Mouse (Mus musculus) testis, postnatal 14 days (tissue): ENCODE measurements around the gene Wsb1.
"Not testable (repeated sequence)": the region's sequence is repeated elsewhere in the genome, so short reads cannot be mapped to it uniquely, and the experiment has no call there.

ENCODE experiments used
- DNase-seq: peaks from one replicate; pipeline ENCODE4 v3.0.0; 2021; ENCODE audit warnings: low spot score

Gene Wsb1

DNA sequence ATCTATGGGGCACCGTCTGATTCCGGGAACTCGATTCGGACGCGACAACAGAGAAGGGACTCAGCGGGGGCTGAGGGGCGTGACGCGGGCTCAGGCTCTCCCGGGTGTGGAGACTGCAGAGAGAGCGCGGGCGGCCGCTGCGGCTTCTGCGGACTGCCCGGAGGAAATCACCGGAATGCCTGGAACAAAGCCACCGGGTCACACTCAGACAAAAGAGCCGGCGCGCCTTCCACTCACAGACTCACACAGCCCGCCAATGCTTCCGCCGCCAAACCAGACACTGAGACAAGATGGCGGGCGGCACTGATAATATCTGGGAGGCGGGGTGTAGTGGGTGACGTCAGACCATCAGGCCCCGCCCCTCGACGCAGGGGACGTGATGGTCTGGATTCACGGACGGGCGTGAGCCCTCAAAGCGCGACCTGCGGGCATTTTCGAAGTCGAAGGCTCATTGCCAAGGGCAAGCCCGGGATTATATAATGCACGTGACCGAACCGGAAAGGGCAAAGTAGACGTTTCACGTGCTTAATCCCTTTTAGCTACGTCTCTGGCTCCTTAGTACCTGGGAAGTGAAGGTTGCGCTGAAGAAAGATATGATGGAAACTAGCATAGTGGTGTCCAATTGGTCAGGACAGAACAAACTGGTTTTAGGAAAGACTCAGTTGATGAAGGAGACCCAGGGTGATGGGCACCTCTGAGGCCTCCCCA lies at the start of gene Wsb1:
Gene Wsb1, minus strand, starts transcription at position 281 of the 708 bp plus-strand sequence.
- peak; percentile 92 for DNase-seq

DNA sequence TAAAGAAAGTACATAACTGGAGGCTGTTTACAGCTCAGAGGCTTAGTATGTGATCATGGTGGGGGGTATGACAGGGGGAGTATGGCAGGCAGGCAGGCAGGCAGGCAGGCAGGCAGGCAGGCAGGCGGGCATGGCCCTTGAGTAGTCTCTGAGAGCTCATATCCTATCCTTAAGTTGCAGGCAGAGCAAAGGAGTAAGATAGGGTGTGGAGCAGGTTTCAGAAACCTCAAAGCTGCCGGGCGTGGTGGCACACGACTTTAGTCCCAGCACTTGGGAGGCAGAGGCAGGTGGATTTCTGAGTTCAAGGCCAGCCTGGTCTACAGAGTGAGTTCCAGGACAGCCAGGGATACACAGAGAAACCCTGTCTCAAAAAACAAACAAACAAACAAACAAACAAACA lies 49.8 kb upstream of the Wsb1 start:
- DNase-seq = not testable (repeated sequence)

DNA sequence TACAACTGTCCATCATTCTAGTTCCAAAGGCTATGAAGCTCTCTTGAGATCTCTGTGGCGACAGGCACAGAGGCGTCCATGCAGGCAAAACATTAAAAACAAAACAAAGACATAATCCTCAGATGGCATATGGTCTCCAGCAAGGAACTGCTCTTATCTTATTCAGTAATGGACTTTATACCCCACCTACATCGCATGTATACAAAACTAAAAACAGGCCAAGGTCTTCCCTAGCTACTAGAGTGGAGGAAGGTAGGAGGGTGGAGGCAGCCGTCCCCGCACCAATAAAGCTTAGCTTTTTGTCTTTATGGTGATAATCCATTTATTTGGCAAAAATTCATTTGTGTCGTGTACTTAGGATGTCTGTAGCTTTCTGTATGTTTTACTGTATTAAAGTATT lies 48.6 kb upstream of the Wsb1 start:
- DNase-seq = no peak

DNA sequence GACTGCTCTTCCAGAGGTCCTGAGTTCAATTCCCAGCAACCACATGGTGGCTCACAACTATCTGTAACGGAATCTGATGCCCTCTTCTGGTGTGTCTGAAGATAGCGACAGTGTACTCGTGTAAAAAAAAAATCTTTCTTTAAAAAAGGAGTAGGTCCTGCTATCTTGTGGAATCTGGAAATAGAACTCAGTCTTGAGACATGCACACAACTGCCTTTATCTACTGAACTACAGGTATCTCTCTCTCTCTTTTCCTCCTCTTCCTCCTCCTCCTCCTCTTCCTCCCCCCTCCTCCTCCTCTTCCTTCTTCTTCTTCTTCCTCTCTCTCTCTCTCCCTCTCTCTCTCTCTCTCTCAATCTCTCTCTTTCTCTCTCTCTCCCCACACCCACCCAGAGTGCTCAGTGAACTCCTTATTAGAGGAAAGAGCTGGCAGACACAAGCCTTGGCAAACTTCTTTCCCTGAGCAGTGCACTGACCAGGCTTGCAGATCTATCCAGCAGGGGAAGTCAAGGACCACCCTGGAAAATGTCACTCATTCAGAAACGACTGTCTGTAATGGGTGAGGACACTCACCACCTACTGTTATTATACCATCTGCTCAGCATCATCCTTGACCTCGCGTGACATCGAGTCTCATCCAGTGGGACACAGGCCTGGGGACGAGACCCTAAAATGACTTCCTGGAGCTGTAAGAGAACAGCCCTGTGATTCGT lies 45.4 kb upstream of the Wsb1 start:
- DNase-seq = no peak

DNA sequence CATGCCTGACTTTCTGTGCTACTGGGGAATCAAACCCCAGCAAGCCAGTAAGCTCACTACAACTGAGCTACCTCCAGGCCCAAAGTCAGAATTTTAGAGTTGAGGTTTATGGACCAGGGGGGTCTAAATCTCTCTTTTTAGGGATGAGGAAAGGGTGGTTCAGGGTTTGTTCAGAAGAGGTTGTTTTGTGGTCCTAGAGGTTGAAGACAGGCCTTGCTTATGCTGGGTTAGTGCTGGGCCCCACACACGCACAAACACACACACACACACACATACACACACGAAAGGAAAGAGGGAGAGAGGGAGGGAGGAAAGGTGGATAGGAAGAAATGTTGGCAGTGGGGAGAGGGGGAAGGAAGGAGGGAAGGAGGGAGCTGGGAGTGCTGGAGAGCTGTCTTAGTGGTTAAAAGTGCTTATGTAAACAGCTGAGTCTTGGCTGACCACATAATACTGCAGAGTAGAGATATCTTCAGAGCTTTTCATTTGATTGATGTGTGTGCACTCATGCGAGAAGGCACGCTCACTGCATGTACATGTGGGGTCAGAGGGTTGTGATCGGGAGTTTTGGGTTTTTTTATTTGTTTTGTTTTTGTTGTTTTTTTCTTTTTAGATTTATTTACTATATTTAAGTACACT lies 42.5 kb upstream of the Wsb1 start, which contains the start of gene Gm9964:
Gene Gm9964, minus strand, starts transcription at position 51 of the 636 bp plus-strand sequence.
- no peak for DNase-seq

DNA sequence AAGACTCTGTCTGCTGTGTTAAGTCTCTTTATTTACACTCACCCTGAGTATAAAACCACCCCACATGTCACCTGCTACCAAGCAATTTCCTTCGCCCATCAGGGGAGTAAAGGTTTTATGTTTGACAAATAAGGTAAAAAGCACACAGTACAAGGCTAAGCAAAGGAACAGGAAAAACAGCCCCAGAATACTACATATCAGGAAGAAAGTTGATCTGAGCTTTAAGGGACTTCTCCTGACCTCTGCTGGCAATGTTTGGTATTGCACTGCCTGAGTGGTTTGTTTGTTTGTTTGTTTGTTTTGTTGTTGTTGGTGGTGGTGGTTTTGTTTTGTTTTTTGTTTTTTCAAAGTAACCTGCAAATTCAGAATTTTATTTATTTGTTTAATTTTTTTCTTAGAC lies 41.7 kb upstream of the Wsb1 start:
- no peak for DNase-seq

DNA sequence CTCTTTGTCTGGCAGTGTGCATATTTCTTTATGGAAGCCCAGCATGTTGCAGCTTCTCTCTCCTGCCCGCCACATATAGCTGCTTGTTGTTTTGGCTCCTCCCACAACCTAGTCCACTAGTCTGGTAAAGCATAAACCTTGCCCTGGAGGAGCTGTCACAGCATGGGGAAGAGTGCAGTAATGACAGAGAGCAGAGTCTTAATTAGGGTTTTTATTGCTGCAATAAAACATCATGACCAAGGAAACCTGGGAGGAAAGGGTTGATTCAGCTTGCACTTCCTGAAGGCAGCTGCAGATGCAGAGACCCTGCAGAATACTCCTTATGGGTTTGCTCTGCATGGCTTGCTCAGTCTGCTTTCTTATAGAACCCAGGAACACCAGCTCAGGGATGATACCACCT lies 39.5 kb upstream of the Wsb1 start:
- no peak for DNase-seq

DNA sequence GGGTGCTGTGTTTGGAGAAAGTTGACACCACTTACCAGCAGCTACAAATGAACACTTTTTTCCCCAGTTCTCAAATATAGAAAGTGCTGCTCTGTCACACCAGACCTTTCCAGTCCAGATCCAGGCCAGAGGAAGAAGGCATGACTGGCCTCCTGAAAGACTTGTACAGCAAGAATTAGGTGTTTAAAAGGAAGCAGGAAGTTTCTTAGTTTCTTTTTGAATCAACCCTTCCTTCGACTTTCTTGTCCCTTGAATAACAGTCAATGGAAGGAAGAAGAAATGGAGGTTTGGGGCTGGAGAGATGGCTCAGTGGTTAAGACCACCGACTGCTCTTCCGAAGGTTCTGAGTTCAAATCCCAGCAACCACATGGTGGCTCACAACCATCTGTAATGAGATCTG lies 38.6 kb upstream of the Wsb1 start:
- no peak for DNase-seq

DNA sequence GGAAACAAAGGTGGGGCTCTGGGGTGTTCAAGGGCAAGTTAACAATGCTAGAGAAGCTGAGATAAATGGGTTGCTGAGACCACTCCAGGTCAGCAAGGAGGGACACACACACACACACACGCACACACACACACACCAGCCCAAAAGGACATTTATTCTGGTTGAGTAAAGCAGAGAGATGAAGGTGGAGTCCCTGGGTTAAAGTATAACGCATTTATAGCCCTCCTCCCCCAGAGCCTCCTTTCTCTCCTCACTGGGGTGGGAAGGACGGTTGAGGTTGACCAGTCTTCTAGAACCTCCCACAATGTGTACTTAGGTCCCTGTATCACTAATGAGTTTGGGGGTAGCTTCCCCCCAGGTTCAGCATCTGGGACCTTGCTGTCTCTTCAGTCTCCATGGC lies 37.7 kb upstream of the Wsb1 start:
- no peak for DNase-seq

DNA sequence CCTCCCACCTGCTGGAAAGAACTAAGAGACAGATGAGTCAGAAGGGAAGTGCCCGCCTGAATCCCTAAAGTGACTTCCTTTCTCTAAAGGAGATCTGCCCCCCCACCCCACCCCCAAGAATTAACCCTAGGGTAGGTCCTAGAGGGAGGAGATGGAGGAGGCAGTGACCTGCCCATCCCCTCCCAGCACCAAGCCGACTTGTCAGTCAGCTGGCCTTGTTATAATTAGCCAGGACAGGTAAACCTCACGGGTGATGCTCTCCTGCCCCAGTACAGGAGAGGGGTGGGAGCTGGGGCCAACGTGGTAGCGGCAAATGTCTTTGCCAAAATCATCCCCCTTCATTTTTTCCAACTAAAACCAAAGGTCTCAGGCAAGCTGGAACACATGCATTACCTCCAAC lies 37.2 kb upstream of the Wsb1 start:
- no peak for DNase-seq

DNA sequence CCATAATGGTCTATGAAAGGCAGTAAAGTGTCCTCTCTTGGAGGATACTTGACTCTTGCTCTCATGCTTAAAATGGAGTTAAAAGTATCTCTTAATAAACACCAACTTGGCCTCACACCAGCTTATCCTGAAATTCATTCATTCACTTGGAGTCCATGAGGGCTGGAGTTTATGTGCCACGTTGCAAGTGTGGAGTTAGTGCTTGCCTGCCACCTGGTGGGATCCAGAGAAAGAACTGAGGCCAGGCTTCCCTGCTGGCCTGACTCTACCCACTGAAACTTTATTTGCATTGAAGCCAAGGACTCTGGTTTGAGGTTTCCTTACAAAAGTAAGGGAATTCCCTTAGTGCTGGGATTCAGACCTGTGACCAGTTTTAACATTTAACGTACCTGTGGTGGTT lies 36.0 kb upstream of the Wsb1 start:
- DNase-seq = no peak

DNA sequence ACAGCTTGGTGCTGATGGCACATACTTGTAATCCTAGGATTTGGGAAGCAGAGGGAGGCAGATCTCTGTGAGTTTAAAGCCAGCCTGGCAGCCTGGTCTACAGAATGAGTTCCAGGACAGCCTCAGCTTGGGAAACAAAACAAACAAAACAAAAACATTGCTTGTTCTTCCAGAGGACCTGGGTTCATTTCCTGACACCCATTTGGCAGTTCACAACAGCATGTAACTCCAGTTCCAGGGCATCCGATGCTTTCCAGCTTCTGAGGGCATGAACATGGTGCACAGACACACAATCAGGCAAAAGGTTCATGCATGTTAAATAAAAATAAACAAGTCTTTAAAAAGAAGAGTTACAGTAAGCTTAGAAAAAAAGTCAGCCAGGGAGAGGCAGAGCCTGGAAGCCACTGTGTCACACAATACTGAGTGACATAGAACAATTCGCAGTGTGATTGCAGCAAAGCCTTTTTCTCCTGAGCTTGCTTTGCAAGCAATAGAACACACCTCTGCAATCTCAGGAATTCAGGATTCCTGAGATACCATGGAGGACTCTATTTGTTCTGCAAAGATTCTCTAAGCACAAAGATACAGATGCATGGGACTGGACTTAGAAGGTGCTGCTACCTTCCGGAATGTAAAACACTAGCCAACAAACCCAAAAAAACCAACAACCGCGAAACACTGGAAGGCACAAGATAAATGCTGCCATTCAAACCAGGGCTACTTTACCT lies 34.6 kb upstream of the Wsb1 start:
- DNase-seq = no peak

DNA sequence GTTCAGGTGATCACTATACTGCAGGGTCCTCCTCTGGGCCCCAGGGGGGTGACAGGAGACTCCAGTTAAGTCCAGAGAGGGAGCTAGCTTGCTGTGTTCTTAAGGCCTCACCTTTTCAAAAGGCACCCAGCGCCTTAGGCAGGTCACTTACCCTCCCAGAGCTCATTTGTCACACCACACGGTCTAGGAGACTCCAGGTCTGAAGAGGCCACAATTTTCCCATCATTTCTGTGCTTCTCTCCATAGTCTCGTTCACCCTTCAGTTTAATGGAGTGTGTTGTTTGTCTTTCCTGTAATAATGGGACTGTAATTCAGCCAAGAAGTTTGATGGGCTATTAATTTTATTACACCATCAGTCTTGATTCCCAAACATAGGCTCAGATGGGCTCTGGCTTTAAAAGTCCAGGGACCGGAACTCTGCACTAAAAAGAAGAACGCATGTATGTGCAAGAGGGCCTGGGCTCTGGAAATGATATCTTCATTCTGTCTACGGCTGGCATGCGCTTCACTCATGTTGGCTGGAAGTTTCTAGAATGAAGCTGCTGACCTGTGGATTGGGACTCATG lies 33.9 kb upstream of the Wsb1 start:
- DNase-seq = no peak

DNA sequence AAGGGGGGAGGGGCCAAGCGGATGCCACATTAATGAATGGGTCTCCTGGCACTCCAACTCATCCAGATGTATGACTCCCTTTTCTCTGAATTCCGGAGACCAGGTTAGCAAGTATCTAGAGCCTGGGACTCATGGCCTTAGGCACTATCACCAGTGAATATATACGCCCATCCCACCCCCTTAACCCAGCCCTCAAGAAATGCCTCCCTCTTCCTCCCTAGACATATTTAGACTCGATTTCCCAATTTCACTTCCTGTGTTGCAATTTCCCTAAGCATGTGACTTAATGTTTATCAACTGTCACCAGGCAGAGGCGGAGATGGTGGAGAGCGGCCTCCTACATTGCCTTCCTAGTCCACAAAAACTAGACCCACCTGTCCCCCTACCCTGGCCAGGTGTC lies 33.0 kb upstream of the Wsb1 start:
- DNase-seq = no peak

DNA sequence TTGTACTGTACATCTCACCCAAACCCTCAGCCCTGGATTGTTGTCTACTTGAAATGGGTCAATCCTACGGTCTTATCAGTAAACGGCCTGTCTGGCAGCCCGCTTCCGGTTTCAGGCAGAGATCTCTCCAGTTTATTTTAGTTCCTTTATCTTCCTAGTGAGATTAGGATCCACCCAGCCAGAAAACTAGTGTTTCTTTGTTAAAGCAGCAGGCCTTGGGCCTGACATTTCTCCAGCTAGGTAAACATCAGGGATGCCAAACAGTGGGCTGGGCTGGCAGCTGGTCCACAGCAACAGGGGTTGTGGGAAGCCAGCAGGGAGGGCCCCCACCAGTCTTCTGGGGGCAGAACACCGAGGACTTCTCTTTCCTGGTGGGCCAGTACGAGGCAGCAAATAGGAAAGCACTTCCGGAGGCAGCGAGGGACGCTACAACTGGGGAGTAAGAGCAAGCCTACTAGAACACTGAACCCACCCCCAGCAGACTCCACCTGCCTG lies 31.9 kb upstream of the Wsb1 start:
- DNase-seq = no peak

DNA sequence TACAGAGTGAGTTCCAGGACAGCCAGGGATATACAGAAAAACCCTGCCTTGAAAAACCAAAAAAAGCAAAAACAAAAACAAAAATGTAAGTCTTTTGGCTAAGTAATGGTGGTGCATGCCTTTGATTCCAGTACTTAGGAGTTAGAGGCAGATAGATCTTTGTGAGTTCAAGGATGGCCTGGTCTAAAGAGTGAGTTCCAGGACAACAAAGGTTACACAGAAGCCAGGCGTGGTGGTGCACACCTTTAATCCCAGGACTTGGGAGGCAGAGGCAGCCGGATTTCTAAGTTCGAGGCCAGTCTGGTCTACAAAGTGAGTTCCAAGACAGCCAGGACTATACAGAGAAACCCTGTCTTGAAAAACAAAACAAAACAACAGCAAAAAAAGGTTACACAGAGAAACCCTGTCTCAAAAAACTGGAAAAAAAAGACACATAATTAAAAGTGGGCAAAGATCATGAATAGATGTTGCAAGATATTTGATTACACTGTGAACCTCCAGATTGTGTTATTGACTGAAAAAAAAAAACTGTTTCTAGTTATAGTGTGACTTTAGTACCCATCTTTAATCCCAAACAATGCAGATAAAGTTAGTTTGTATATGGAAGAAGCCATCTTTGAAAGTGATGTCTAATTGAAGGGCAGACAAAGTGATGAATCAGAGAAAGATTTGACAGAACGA lies 29.0 kb upstream of the Wsb1 start:
- no peak for DNase-seq

DNA sequence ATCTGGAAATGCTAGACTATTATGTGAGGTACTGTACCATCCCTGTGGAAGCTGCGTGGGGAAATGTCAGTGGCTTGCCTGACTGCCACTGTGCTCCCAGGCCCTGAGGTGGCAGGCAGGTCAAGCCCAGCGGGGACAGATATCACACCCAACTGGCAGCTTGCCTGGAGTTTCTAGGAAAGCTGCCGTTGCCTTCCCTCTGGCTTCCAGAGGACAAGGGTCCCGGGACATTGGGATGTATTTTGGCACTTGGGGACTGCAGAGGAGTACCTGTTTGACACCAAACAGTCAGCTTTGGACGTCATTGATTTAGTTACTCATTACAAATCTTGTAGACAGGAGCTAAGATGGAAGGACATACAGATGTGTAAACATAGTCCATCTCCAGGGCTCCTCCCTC lies 26.9 kb upstream of the Wsb1 start:
- no peak for DNase-seq

DNA sequence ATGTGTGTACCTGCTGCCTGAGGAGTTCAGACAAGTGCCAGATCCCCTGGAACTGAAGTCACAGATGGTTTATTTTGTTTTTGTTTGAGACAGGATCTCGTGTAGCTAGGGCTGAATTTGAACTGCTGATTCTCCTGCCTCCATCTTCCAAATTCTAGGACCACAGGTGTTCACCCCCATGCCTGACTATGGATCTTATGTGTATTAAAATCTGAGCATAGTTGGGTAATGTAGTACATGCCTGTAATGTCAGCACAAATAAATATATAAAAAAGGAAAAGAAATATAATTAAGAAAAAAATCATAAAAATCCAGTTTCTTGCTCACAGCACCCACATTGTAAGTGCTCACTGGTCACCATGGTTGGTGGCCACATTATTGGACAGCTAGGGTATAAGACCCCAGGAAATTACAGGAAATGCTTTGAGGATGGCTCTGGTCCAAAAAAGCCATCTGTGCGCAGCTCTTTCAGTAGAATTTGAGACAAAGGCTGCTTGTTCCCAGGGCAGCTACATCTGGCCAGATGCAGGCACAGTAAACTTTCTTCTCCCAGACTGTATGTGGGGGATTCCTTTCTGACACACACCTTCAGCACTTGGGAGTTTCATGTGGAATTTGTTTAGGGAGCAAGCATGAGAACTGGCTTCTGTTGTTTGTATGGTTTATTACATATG lies 25.4 kb upstream of the Wsb1 start:
- no peak for DNase-seq

DNA sequence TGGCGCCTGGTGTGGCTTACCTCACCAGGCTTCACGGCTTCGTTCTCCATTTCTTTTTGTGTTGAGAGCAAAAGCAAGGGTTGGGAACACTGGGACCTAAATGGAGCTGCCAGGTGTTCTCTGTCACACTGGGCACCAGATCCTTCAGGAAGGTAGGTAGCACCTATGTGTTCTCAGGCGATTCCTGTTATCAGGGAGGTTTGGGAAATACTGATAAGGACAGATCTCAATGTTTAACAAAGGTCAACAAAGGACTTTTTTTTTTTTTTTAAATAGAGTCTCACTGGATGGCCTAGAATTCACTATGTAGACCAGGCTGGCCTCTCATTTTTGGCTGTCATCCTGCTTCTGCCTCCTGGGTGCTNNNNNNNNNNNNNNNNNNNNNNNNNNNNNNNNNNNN lies 19.3 kb upstream of the Wsb1 start:
- DNase-seq = no peak

DNA sequence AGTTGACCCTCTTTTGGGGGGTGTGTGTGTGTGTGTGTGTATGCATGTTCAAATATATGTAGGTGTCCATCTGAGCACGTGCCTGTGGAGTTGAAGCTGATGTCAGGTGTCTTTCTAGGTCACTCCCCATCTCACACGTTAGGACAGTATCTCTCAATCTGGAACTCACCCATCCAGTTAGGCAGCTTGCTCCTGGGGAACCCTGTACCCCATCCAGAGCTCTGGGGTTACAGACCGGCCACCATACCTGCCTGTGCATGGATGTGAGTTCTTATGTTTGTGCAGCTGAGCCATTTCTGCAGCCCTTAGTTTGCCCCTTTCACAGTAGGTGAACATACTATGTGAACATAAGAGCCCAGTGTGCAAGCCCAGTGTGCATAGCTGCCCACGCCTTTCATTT lies 18.6 kb upstream of the Wsb1 start:
- no peak for DNase-seq

DNA sequence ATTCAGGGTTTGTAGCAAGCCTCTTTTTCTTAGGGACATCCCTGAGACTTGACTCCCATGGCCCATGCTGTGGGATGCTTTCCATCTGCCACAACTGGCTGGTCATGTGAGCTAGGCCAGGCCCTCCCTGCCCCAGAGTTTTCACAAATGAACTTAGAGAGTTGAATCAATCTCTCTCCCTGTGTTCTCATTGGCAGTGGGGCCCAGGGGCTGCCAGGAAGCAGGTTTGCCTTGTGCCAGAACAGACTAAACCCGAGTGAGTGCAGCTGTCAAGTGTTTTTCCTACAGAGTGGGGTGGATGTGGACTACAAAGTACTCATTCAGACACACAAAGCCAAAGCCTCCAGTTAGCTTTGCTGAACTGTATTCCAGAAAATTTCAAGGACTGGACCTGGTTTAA lies 12.7 kb upstream of the Wsb1 start:
- DNase-seq = no peak
